Mouse (Mus musculus) skeletal muscle tissue, adult 2 months (tissue): ENCODE measurements around the gene Tbc1d32.
A peak's percentile ranks its signal among the peaks of the same experiment; 100 is the strongest.

Experiments used
- DNase-seq: peaks from one replicate; pipeline ENCODE4 v3.0.0-alpha.2; 2012; ENCODE audit warnings: low read depth, low spot score

Tbc1d32 gene

DNA sequence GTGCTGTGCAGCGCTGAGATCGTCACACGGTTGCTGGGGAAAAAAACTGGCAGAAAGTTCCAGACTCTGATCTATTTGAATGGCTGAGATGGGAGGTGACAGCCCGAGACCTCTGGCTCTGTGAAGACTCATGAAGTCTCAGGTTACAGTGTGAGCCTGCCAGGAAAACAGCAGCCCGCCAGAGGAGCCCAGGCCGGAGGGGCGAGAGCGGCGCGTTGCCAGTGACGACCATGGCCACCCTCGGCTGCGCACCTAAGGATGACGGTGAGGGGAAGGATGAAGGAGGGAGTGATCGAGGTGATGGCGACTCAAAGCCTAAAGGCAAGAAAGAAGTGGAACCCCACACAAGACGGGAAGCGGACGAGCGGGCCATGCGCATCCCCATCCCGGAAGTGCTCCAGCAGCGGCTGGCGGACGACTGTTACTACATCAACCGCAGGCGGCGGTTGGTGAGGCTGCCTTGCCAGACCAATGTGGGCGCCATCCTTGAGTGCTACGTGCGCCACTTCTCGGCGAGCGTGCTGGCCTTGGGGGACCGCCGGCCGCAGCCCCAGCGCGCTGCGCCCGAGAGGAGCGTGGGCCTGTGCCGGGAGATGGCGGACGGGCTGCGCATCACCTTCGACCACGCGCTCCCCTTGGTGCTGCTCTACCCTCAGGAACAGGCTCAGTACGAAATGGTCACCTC lies 113.4 kb downstream of the Tbc1d32 start:
- DNase-seq, result peak; percentile 14

DNA sequence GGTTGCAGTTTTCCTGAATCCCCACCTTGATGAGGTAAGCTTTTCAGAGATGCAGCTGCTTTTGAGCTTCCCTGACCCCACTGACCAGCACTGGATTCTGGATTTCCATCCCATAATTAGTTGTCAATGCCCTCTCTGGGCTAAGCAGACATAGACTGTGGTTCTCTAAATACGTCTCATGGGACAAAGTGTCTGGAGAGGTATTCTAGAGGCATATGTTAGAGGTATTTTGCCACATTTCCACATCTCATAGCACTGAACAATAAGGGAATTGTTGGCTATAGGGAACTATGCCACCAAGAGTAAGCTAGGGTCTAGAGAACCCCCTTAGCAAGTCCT lies 121.5 kb downstream of the Tbc1d32 start:
- DNase-seq, result no peak

DNA sequence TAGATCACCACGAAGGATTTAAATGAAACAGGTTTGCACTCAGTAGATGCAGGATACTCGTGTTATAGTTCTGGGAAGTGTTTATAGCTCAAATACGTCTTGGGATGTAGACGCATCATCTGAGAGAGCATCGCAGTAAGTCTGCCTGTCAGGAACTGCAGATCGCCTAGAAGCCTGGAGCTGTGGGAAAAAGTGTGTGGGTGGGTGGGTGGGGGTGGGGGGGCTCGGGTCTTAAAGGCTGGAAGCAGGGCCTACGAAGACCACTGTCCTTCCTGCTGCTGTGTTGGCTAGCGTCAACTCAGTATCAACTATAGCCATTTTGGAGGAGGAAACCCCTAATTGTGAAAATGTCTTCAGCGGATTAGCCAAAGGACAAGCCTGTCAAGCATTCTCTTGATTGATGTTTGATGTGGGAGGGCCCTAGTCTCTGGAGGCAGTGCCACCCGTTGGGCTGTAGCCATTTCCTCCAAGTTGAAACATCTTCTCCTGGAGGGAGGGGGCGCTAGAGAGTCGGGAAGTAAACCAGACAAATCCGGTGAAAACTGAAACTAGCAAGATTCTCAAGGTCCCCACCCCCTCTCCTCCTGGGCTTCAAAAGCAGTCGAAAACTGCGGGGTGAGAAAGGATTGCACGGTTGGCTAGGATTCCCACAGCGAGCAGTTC lies 122.0 kb downstream of the Tbc1d32 start, which contains the start of gene Msl3l2:
Gene Msl3l2, plus strand, starts transcription at position 585 of the 663 bp plus-strand sequence.
- DNase-seq, result peak; percentile 67

DNA sequence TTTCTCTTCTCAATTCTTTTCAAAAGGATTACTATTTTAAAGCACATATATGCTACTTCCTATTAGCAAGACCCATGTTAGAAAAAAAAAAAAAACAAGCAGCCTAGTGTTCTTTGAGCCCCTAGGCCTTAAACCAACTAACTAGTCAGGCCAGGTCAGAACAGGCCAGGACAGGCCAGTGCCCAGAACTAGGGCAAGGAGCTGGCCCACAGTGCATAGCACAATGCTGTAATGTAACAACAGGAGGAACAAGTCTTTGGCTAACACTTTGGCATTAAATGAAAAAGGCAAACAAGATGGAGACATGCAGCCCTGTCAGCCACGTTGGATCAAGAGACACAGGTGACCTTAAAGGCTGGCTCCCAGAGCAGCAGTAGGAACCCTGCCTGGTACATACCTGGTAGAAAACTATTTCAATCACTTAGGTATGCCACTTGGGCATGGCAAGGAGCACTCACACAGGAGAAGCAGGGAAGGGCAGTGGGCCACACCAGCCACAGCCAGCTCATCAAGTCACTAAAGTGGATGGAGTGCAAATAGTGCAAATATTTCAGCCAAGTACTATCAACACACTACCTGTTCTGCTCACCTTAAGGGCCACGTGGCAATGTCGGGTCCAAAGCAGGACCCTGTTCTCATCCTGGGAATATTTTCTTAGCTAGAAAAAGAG lies 128.7 kb downstream of the Tbc1d32 start:
- DNase-seq, result no peak

DNA sequence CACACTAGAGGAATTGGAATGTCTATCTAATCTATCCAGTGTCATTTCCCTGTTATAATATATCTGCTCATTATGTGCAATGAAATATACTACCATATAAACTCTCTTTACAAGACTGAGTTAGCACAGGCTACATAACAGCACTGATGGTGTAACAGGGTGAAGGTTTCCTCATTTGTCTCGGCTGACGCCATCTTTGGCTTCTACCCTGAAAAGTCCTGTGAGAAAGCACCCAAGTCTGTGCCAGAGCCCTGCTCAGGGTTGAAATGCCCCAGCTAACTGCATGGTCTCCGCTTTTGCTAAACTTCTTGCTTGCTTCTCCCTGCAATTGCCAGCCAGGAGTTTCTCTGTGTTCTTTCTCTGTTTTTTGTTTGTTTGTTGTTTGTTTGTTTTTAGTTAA lies 129.4 kb downstream of the Tbc1d32 start:
- DNase-seq, result no peak

DNA sequence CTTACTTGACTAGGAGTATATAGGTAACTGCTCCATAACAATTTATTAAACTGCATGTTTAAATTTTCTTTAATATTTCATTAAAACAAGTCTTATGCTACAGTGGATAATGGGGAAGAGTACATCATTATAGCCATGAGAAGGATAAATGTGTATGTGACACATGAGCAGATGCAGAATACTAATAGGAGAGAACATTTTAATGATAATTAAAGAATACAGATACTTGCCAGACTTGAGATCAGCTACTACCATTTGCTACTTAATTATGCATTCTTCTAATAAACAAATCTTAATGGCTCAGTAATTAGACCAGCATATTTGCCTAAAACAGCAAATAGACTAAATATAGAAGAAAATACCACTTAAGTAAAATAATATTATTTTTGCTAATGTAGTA lies 131.7 kb downstream of the Tbc1d32 start:
- no peak for DNase-seq

DNA sequence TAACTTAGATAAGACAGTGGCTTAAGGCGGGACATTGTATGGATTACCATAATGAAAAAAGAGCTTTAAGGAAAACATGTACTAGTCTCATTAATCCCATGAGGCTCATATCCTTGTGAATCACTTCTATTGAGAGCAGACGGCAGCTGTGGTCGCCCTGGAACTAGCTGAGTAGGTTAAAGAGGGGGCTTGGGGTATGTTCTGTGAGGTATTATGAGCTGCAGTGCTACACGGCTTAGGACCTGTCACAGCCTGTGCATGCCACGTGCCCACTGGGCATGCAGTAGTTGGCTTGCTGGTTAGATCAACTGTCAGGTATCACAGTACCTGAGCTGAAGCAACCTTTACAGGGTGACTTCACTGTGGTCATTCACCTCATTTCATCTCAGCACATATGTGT lies 133.9 kb downstream of the Tbc1d32 start:
- DNase-seq, result no peak

DNA sequence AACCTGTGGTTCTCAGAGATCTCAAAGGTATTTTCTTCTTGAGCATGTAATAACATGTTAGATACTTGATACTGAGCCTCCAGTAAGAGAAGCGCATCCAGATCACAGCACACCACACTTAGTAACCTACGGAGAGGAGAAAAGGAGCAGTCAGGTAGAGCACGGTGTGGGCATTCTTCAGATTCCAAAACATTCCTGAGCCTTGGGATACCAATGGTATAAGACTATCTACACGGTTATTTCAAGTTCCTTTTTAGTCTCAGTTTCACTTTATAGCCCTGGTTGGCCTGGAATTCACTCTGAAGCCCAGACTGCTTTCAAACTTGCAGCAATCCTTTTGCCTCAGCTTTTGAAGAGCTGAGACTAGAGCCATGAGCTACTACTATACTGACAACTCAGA lies 138.8 kb downstream of the Tbc1d32 start:
- no peak for DNase-seq

DNA sequence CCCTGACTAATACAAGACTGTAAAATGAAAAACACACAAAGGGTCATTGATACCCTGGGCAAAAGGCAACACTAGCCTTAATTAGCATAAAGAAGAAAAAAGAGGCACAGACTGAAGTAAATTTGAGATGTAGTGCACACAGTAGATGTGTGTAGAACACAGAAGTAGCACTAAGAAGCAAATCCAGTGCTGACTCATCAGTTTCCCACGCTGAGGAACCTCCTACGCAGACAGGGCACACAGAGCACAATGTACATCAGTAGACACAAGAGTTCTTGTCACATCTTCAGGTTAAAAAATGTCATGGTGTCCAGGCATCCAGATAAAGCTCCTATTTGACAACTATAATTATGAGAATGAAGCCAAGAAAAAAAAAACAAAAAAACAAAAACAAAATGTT lies 165.7 kb downstream of the Tbc1d32 start:
- DNase-seq, result no peak

DNA sequence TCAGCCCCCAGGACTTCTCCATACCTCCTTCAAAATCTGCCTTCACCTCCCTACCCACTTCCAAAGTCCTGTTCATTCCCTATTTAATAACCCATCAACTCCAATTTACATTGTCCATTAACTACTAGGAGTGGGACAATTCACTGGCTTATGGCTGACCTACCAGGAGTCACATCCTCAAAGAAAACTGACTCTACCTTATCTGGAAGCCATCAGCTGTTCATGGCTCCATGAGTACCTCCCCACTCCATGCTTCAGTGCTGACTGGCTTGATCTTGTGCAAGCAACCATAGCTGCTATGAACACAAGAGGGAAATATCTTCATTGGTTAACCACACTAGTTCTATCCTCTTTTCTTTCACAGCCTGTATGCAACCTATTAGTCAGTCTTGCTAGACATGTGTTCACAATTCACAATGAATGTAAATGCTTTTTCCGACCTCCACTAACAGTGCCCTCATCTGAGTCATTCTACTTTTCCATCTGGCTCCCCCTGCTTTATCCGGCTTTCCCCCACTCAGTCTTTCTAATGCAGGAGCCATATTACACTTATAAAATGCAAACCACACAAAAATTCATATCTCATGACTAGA lies 167.2 kb downstream of the Tbc1d32 start:
- no peak for DNase-seq

DNA sequence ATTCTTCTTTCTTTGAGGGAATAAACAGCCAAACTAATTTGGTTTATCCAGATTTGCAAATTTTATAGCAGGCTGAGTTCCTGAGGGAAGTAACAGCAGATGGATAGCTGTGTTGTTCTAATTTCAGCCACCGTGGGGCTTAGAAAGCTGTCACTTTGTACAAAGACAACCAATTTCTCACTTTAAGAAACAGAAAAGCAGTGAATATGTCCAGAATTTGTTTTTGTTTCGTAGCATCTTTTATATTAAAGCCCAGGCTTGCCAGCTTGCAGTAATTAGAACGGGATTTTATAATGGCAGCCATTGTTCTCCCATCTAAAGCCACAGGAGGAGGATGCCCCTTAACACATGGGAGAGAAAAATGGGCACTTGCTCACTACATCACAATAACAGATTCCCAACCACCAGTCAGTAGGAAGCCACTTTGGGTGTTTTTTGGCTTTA lies 169.5 kb downstream of the Tbc1d32 start:
- no peak for DNase-seq

DNA sequence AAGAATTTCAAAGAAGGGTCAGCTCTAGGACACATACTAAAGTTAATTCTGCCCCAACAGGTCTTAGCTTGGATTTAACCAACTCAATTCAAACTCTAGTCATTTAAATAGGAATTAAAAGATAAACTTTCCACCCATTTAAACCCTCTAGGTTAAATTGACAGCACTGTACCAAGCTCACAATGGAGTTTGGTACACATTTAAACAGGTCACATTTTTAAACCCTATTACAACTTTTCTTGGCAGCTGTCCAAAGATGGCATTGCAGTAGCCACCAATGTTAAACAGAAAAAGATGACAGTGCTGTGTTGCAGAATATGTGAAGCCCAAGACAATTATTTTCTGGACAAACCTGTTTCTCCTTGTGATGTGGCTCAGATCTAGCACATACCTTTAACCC lies 203.1 kb downstream of the Tbc1d32 start:
- DNase-seq, result no peak

DNA sequence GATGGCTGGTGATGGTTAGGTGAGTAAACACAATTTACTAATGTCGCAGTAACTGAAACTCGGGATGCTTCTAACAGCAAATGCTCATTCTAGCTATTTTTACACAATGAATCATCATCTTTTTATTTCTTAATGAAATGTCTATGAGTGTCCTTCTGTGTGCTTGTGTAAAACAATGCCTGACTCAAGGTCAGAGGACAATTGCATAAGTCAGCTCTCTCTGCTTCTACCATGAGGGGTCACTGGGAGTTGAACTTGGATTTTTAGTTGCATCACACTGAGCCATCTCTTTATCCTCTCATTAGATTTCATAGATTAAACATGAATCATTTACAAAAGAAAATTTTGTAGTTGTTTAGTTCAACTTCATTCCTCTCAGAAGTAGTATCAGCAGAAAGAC lies 203.9 kb downstream of the Tbc1d32 start:
- no peak for DNase-seq

DNA sequence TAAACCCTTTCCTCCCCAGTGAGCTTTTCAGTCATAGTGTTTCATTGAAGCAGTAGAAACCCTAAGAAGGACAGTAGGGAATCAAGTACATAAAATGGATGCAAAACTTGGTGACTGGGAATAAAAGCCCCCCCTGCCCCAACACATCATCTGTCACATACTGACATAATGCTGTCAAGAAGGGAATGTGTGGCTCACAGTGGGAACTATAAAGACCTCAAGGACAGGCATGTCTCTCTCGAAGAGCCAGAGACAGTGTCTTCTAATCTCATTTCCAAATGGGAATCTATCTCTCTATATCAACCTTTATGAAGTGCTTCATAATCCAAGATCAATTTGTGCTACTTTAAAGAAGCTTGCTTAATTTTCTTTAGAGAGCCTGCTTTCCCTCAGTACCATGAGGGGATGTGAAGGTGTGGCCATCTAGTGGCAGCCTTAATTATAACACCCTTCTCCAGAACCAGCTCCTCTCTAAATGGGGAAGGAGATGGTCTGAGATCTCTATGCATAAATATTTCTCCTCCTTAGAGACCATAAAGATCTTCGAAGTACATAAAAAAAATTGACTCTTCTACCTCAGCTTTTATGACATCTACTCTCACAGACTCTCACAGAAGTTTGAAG lies 248.5 kb downstream of the Tbc1d32 start:
- DNase-seq, result peak; percentile 1

DNA sequence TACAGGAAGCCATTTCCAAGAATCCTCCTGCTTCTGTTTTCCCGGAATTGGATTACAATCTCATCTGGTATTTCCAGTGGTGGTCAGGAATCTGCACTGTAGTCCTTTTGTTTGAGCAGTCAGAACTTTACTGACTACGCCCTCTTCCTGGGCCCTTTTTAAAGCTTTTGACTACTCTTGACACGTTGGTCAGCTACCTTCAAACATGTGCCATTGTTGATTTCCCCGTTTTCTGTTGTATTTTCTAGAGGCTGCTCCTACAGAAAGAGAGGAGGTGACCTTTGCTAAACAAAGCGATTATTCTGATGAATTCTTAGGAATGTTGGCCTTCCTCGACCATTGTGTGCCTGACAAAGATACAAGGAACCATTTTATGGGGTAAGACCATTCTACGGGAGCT lies 250.5 kb downstream of the Tbc1d32 start:
- DNase-seq, result no peak
